16 mouse cellular contexts compared by ENCODE assay signal in the genomic region with DNA sequence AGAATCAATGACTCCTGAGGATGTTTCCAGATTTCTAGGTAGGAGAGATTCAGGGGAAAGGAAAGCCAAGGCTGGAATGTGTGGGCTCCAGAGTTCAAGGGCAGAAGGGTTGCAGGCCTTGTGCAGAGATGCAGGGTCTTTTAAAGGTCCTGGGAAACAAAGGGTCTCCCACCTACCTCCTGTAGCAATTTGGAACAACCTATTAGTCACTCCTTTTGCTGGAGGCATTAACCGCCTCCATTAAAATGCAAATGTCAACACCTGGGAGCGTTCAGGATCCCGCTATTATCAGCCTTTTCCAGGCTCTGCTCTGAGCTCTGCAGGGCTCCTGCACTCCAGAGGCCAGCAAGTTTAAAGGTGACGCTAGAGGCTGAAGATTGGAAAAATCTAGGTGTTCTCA.
DNase-seq lines count a peak whose midpoint lies in the region.
"Had no signal": no experiment of that assay in that cellular context is flagged by ENCODE, and none has a peak within 500 bp of the region (broad histone marks: within the 10 kb centered on the region; RNA-seq: fewer than 3 reads in every experiment).

No protein-coding gene starts in this region.

- DNase-seq in ES-CJ7 (ENCODE audit: low read depth, low spot score) (peak; percentile 93), R1 (ENCODE audit: low read depth, low spot score) (peak; percentile 96), ZHBTc4 (ENCODE audit: low read depth, low spot score) (peak; percentile 89)
- DNase-seq in left cerebral cortex, adult 9 months (ENCODE audit: low spot score in 2 of 2): no peak
- no peak for DNase-seq in spleen, postnatal 4 days (ENCODE audit: low spot score in 2 of 2)
- DNase-seq in cerebellum, postnatal 4 days (ENCODE audit: low spot score in 2 of 2): no peak
- DNase-seq: adrenal gland, adult 2 months; adrenal gland, postnatal 10 days; adrenal gland, postnatal 25 days; cerebellum, adult 11 months; cerebellum, adult 18-20 months; cerebellum, adult 8-10 months; cerebellum, adult 9-11 months; cerebellum, postnatal 14 days; cerebellum, postnatal 36 days; forebrain, postnatal 0 days had no signal

Comparison
In these comparisons a context has a peak if more than half of its experiments do, and no peak if none do; other contexts are left out.
1. DNase-seq: peak in ES-CJ7 (single experiment), R1 (single experiment) and ZHBTc4 (single experiment); none in left cerebral cortex, adult 9 months (0 of 2), spleen, postnatal 4 days (0 of 2) and cerebellum, postnatal 4 days (0 of 2).